Mouse (Mus musculus): ENCODE results near the gene Olfr109. TPM values are rescaled to one million over a fixed set of nuclear protein-coding genes. Genes with fewer than 3 reads are reported as not detected.

Olfr109 gene
- polyA plus RNA-seq (2014; fragmentation: Nextera tagmentation; extraction: Ambion mirVana): not detected in 2 replicates

DNA sequence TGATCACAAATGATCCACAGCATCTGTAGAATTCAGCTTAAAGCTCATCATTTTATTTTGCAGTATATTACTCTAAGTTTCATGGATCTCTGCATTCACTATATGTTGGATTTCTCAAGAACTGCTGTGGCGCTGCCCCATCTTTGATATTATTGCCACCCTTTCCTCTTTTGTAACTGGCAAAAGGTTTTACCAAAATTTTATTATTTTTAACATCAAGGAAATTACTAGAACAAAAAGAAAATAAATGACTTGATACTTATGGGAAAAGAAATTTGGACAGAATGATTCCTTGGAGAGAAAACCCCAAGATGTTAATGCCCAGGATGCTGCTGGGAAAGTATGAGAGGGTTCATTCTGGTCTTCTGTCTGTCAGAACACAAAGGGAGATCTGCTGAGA lies at the start of gene Olfr109:
Olfr109 (plus strand) TSS at position 301 of the 400 bp plus-strand sequence.
- Histone ChIP-seq H3K9ac (ENCODE audit: low read length) (no peak within 1 kb of the TSS), H3K36me3 (ENCODE audit: control insufficient read depth, insufficient read depth, low read length) (no peaks in the 10 kb centered on the region), H3K9me3 (ENCODE audit: control insufficient read depth, low read length) (no peaks in the 10 kb centered on the region), H3K27me3 (ENCODE audit: control insufficient read depth, insufficient read depth, low read length) (no peaks in the 10 kb centered on the region), H3K4me1 (ENCODE audit: control insufficient read depth, insufficient read depth, low read length) (no peaks in the 10 kb centered on the region), H3K4me2 (ENCODE audit: low read depth, severe bottlenecking) (no peak within 1 kb of the TSS), H3K4me3 (ENCODE audit: low read depth, low read length) (no peak within 1 kb of the TSS), H3K27ac (replicated peaks; ENCODE audit: low read depth, low read length) (no peak within 1 kb of the TSS)
- 86% methylated on average over 1 of the region's 1 CpGs for WGBS
- ATAC-seq (ENCODE audit: insufficient number of reproducible peaks, low FRiP score, low TSS enrichment, low read depth) (no peak), DNase-seq (ENCODE audit: low spot score) (no peak)

DNA sequence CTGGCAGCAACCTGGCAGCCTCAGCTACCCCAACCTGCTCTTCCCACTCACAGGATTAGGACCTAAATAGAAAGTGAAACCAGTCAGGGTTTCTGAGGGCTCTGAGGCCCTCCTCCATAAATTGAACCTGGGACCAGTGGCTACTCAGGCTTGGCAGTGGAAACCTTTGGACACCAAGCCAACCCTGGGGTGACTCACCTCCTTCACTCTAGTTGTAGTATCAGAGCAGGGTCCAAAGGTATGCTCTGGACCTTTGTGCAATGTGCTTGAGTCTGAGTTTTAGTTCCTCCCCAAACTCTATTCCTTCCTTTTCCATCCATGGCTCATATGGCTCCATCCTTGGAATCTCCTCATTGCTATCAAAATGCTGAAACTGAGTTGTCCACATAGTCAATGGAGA lies 45.3 kb upstream of the Olfr109 start:
- DNase-seq (ENCODE audit: low spot score) (no peak), ATAC-seq (ENCODE audit: insufficient number of reproducible peaks, low FRiP score, low TSS enrichment, low read depth) (no peak)
- H3K27ac ChIP-seq (replicated peaks; ENCODE audit: low read depth, low read length): no peak overlapping the region
- no peak overlapping the region for H3K4me3 ChIP-seq (ENCODE audit: low read depth, low read length)
- no peaks in the 10 kb centered on the region for H3K4me1 ChIP-seq (ENCODE audit: control insufficient read depth, insufficient read depth, low read length)
- H3K36me3 ChIP-seq (ENCODE audit: control insufficient read depth, insufficient read depth, low read length): no peaks in the 10 kb centered on the region
- H3K9me3 ChIP-seq (ENCODE audit: control insufficient read depth, low read length): no peaks in the 10 kb centered on the region
- H3K4me2 ChIP-seq (ENCODE audit: low read depth, severe bottlenecking): no peak overlapping the region
- H3K27me3 ChIP-seq (ENCODE audit: control insufficient read depth, insufficient read depth, low read length): no peaks in the 10 kb centered on the region
- H3K9ac ChIP-seq (ENCODE audit: low read length): no peak overlapping the region

DNA sequence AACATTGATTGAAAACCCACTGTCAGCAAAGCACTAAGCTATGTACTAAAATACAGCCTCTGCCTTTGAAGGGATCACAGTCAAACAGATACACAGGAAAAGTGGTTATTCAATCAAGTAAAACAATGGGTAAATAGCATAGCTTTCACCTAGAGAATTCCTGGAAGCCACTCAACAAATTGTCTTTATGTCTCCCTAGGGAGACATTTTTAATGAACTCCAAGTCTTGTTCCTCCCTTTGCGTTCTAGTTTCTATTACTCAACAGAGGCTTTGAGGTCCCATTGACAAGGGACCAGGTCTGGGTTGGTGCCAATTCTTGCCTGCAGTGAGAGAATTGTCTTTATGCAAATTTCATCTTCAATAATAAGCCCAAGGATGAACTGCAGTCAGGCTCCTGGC lies 13.5 kb upstream of the Olfr109 start, which contains the start of gene Olfr108:
Olfr108 (plus strand) TSS at position 301 of the 400 bp plus-strand sequence.
- no peaks in the 10 kb centered on the region for H3K36me3 ChIP-seq (ENCODE audit: control insufficient read depth, insufficient read depth, low read length)
- no peaks in the 10 kb centered on the region for H3K4me1 ChIP-seq (ENCODE audit: control insufficient read depth, insufficient read depth, low read length)
- H3K9ac ChIP-seq (ENCODE audit: low read length): no peak within 1 kb of the TSS
- no peaks in the 10 kb centered on the region for H3K27me3 ChIP-seq (ENCODE audit: control insufficient read depth, insufficient read depth, low read length)
- H3K9me3 ChIP-seq (ENCODE audit: control insufficient read depth, low read length): no peaks in the 10 kb centered on the region; the same call in 1 of the 2 replicates
- H3K4me2 ChIP-seq (ENCODE audit: low read depth, severe bottlenecking): no peak within 1 kb of the TSS
- DNase-seq (ENCODE audit: low spot score) (no peak), ATAC-seq (ENCODE audit: insufficient number of reproducible peaks, low FRiP score, low TSS enrichment, low read depth) (no peak)
- H3K27ac ChIP-seq (replicated peaks; ENCODE audit: low read depth, low read length): no peak within 1 kb of the TSS
- no peak within 1 kb of the TSS for H3K4me3 ChIP-seq (ENCODE audit: low read depth, low read length)
- WGBS: 89% methylated on average over 1 of the region's 1 CpGs

- Histone ChIP-seq H3K27me3 (ENCODE audit: control insufficient read depth, insufficient read depth, low read length) (no peaks in the 10 kb centered on the region), H3K9me3 (ENCODE audit: control insufficient read depth, low read length) (no peaks in the 10 kb centered on the region), H3K27ac (replicated peaks; ENCODE audit: low read depth, low read length) (no peak within 1 kb of the TSS), H3K9ac (ENCODE audit: low read length) (no peak within 1 kb of the TSS), H3K36me3 (ENCODE audit: control insufficient read depth, insufficient read depth, low read length) (no peaks in the 10 kb centered on the region), H3K4me2 (ENCODE audit: low read depth, severe bottlenecking) (no peak within 1 kb of the TSS), H3K4me3 (ENCODE audit: low read depth, low read length) (no peak within 1 kb of the TSS), H3K4me1 (ENCODE audit: control insufficient read depth, insufficient read depth, low read length) (no peaks in the 10 kb centered on the region)
- DNase-seq (ENCODE audit: low spot score) (no peak), ATAC-seq (ENCODE audit: insufficient number of reproducible peaks, low FRiP score, low TSS enrichment, low read depth) (no peak)
- WGBS: 80% methylated on average over 2 of the region's 2 CpGs
Observed at GRCm38 (mm10) chr17:37483452-37483851, 24.7 kb downstream of the Olfr109 start, which contains the start of gene H2-M2. Gene H2-M2, minus strand, starts transcription at chr17:37483552.

- Histone ChIP-seq H3K4me1 (ENCODE audit: control insufficient read depth, insufficient read depth, low read length) (no peaks in the 10 kb centered on the region), H3K36me3 (ENCODE audit: control insufficient read depth, insufficient read depth, low read length) (no peaks in the 10 kb centered on the region), H3K9ac (ENCODE audit: low read length) (no peak within 1 kb of the TSS), H3K27ac (replicated peaks; ENCODE audit: low read depth, low read length) (no peak within 1 kb of the TSS), H3K4me2 (ENCODE audit: low read depth, severe bottlenecking) (no peak within 1 kb of the TSS), H3K4me3 (ENCODE audit: low read depth, low read length) (no peak within 1 kb of the TSS), H3K9me3 (ENCODE audit: control insufficient read depth, low read length) (no peaks in the 10 kb centered on the region), H3K27me3 (ENCODE audit: control insufficient read depth, insufficient read depth, low read length) (no peaks in the 10 kb centered on the region)
- ATAC-seq (ENCODE audit: insufficient number of reproducible peaks, low FRiP score, low TSS enrichment, low read depth): no peak
- 58% methylated on average over 1 of the region's 1 CpGs for WGBS
- no peak for DNase-seq (ENCODE audit: low spot score)
Observed at GRCm38 (mm10) chr17:37491930-37492518, 33.3 kb downstream of the Olfr109 start, which contains the start of gene Olfr110. Gene Olfr110, plus strand, starts transcription at chr17:37492468.

DNA sequence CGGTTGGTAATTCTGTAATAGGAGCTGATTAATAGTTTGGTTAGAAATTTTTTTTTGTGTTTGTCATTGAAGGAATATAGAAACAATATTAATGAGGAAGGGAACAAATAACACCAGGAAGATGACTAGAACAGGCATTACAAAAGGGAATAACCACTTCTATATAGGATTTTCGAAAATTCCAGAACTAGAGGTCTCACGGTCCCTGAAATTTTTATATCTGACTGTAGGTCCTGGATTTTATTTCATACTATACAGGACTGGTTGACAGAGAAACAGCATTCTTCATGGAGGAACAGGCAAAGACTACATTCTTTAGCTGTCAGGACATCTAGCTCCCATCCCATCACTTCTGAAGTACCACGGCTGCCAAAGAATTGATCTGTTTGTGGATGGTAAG lies 49.0 kb downstream of the Olfr109 start, which contains the start of gene Olfr111:
Olfr111 (plus strand) TSS at position 301 of the 400 bp plus-strand sequence.
- no peaks in the 10 kb centered on the region for H3K4me1 ChIP-seq (ENCODE audit: control insufficient read depth, insufficient read depth, low read length)
- H3K4me2 ChIP-seq (ENCODE audit: low read depth, severe bottlenecking): no peak within 1 kb of the TSS
- ATAC-seq (ENCODE audit: insufficient number of reproducible peaks, low FRiP score, low TSS enrichment, low read depth) (no peak), DNase-seq (ENCODE audit: low spot score) (no peak)
- no peaks in the 10 kb centered on the region for H3K9me3 ChIP-seq (ENCODE audit: control insufficient read depth, low read length)
- H3K36me3 ChIP-seq (ENCODE audit: control insufficient read depth, insufficient read depth, low read length): no peaks in the 10 kb centered on the region
- no peak within 1 kb of the TSS for H3K9ac ChIP-seq (ENCODE audit: low read length)
- 87% methylated on average over 4 of the region's 4 CpGs for WGBS
- no peak within 1 kb of the TSS for H3K4me3 ChIP-seq (ENCODE audit: low read depth, low read length)
- H3K27me3 ChIP-seq (ENCODE audit: control insufficient read depth, insufficient read depth, low read length): no peaks in the 10 kb centered on the region
- no peak within 1 kb of the TSS for H3K27ac ChIP-seq (replicated peaks; ENCODE audit: low read depth, low read length)

Other genes with a start within 250 kb of the Olfr109 start
- not detected in 2 replicates for gene Olfr95, start 245.8 kb upstream of the Olfr109 start, polyA plus RNA-seq (2014; fragmentation: Nextera tagmentation; extraction: Ambion mirVana)
- gene Olfr96, start 238.8 kb upstream of the Olfr109 start, polyA plus RNA-seq (2014; fragmentation: Nextera tagmentation; extraction: Ambion mirVana): not detected in 2 replicates
- gene Olfr97, start 221.6 kb upstream of the Olfr109 start, polyA plus RNA-seq (2014; fragmentation: Nextera tagmentation; extraction: Ambion mirVana): not detected in 2 replicates
- not detected in 2 replicates for gene Olfr98, start 195.2 kb upstream of the Olfr109 start, polyA plus RNA-seq (2014; fragmentation: Nextera tagmentation; extraction: Ambion mirVana)
- gene H2-M3, start 188.7 kb upstream of the Olfr109 start, polyA plus RNA-seq (2014; fragmentation: Nextera tagmentation; extraction: Ambion mirVana): 0.95 and 1.3 TPM in 2 replicates
- gene Olfr99, start 175.5 kb upstream of the Olfr109 start, polyA plus RNA-seq (2014; fragmentation: Nextera tagmentation; extraction: Ambion mirVana): not detected in 2 replicates
- not detected in 2 replicates for gene Olfr101, start 154.6 kb upstream of the Olfr109 start, polyA plus RNA-seq (2014; fragmentation: Nextera tagmentation; extraction: Ambion mirVana)
- gene Olfr102, start 141.9 kb upstream of the Olfr109 start, polyA plus RNA-seq (2014; fragmentation: Nextera tagmentation; extraction: Ambion mirVana): not detected in 2 replicates
- gene Olfr103, start 119.2 kb upstream of the Olfr109 start, polyA plus RNA-seq (2014; fragmentation: Nextera tagmentation; extraction: Ambion mirVana): not detected in 2 replicates
- not detected in 2 replicates for gene Olfr104-ps, start 99.3 kb upstream of the Olfr109 start, polyA plus RNA-seq (2014; fragmentation: Nextera tagmentation; extraction: Ambion mirVana)
- not detected in 2 replicates for gene Olfr105-ps, start 79.9 kb upstream of the Olfr109 start, polyA plus RNA-seq (2014; fragmentation: Nextera tagmentation; extraction: Ambion mirVana)
- not detected in 2 replicates for gene Olfr106-ps, start 68.5 kb upstream of the Olfr109 start, polyA plus RNA-seq (2014; fragmentation: Nextera tagmentation; extraction: Ambion mirVana)
- not detected in 2 replicates for gene Olfr107, start 59.7 kb upstream of the Olfr109 start, polyA plus RNA-seq (2014; fragmentation: Nextera tagmentation; extraction: Ambion mirVana)
- not detected in 2 replicates for gene Olfr108, start 13.4 kb upstream of the Olfr109 start, polyA plus RNA-seq (2014; fragmentation: Nextera tagmentation; extraction: Ambion mirVana)
- not detected in 2 replicates for gene H2-M2, start 24.6 kb downstream of the Olfr109 start, polyA plus RNA-seq (2014; fragmentation: Nextera tagmentation; extraction: Ambion mirVana)
- gene Olfr110, start 33.6 kb downstream of the Olfr109 start, polyA plus RNA-seq (2014; fragmentation: Nextera tagmentation; extraction: Ambion mirVana): not detected in 2 replicates
- gene Olfr111, start 49.1 kb downstream of the Olfr109 start, polyA plus RNA-seq (2014; fragmentation: Nextera tagmentation; extraction: Ambion mirVana): not detected in 2 replicates
- gene Olfr112, start 110.5 kb downstream of the Olfr109 start, polyA plus RNA-seq (2014; fragmentation: Nextera tagmentation; extraction: Ambion mirVana): not detected in 2 replicates
- not detected in 2 replicates for gene Olfr113, start 118.7 kb downstream of the Olfr109 start, polyA plus RNA-seq (2014; fragmentation: Nextera tagmentation; extraction: Ambion mirVana)
- gene Olfr114, start 133.8 kb downstream of the Olfr109 start, polyA plus RNA-seq (2014; fragmentation: Nextera tagmentation; extraction: Ambion mirVana): not detected in 2 replicates
- gene Olfr115, start 168.2 kb downstream of the Olfr109 start, polyA plus RNA-seq (2014; fragmentation: Nextera tagmentation; extraction: Ambion mirVana): not detected in 2 replicates
- gene Olfr116, start 168.3 kb downstream of the Olfr109 start, polyA plus RNA-seq (2014; fragmentation: Nextera tagmentation; extraction: Ambion mirVana): not detected in 2 replicates
- not detected in 2 replicates for gene Olfr117, start 204.9 kb downstream of the Olfr109 start, polyA plus RNA-seq (2014; fragmentation: Nextera tagmentation; extraction: Ambion mirVana)
- not detected in 2 replicates for gene Olfr118, start 208.1 kb downstream of the Olfr109 start, polyA plus RNA-seq (2014; fragmentation: Nextera tagmentation; extraction: Ambion mirVana)
- gene Olfr119, start 237.6 kb downstream of the Olfr109 start, polyA plus RNA-seq (2014; fragmentation: Nextera tagmentation; extraction: Ambion mirVana): not detected in 2 replicates

Data from limb, embryonic 11.5 days (tissue).